ENCODE assay signal across 8 mouse cellular contexts in the genomic region with DNA sequence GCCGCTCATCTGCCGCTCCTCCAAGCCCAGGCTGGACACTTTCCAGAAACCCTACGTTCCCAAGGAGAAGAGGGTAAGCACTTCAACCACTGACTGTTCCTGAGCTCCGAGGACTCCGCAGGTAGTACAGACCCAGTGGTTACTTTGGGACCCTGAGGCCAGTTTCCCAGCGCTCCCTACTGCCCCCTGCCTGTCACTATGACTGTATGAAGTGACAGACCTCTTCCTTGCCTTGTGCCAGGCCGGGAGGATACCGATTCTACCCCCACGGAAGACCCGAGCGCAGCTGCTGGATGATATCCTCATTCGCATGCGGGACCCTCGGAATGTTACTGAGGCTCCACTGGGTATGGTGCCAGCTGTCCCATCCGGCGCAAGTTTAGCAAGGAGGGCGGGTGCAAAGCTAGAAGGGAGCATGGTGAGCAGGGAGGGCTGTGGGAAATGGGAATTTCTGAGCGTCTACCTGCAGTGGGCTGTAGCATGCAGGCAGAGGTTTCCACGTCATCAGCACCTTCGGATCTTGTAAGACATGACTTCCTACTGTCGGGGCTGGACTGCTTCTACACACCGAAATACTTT. TPM values are rescaled to one million over a fixed set of nuclear protein-coding genes. Genes with fewer than 3 reads are reported as not detected.
DNase-seq lines count a peak whose midpoint lies in the region; ATAC-seq and TF ChIP-seq lines count a peak whose summit lies in the region.

No protein-coding gene starts in this region.

- TF ChIP-seq EP300 in lung, postnatal 0 days (IDR thresholded peaks at IDR 0.05): no peak

- H3K9me3 ChIP-seq in embryonic facial prominence, embryonic 14.5 days (ENCODE audit: control insufficient read depth, low read length): no peaks in the 10 kb centered on the region
- H3K9me3 ChIP-seq in lung, postnatal 0 days (ENCODE audit: low read length): no peaks in the 10 kb centered on the region

- no peak overlapping the region for H3K27ac ChIP-seq in embryonic facial prominence, embryonic 14.5 days (replicated peaks; ENCODE audit: low read depth, low read length)
- H3K27ac ChIP-seq in lung, postnatal 0 days (ENCODE audit: low read length): no peak overlapping the region

- ATAC-seq in embryonic facial prominence, embryonic 14.5 days (ENCODE audit: low read depth): peak; percentile 60
- peak; percentile 50 for ATAC-seq in lung, postnatal 0 days
- no peak for ATAC-seq in activated CD4-positive, CD25-positive, alpha-beta regulatory T cell, adult 4 months

- peaks cover 9% of the 10 kb centered on the region for H3K36me3 ChIP-seq in embryonic facial prominence, embryonic 14.5 days (ENCODE audit: control insufficient read depth, insufficient read depth, low read length)
- no peaks in the 10 kb centered on the region for H3K36me3 ChIP-seq in lung, postnatal 0 days (ENCODE audit: insufficient read depth, low read length)

- H3K9ac ChIP-seq in embryonic facial prominence, embryonic 14.5 days (ENCODE audit: low read depth, low read length): peak overlapping the region; percentile 61
- H3K9ac ChIP-seq in lung, postnatal 0 days (replicated peaks; ENCODE audit: low read depth): 0 out of 2 replicates have a peak overlapping the region, but pooled peaks have one; percentile 23

- H3K27me3 ChIP-seq in embryonic facial prominence, embryonic 14.5 days (replicated peaks; ENCODE audit: control insufficient read depth, insufficient read depth, low read length): peaks cover 21% of the 10 kb centered on the region; the same call in 1 of the 2 replicates
- H3K27me3 ChIP-seq in lung, postnatal 0 days (replicated peaks; ENCODE audit: insufficient read depth, low read length): no peaks in the 10 kb centered on the region

- 4% methylated on average over 22 of the region's 22 CpGs for WGBS in embryonic facial prominence, embryonic 14.5 days
- WGBS in lung, postnatal 0 days: 4% methylated on average over 22 of the region's 22 CpGs

- peak; percentile 76 for TF ChIP-seq CTCF in lung, postnatal 0 days (IDR thresholded peaks at IDR 0.05)

- H3K4me3 ChIP-seq in embryonic facial prominence, embryonic 14.5 days (ENCODE audit: low read depth, low read length): peak overlapping the region; percentile 40
- H3K4me3 ChIP-seq in lung, postnatal 0 days (ENCODE audit: low read depth, low read length): peak overlapping the region; percentile 34

- peaks cover 12% of the 10 kb centered on the region; the same call in 1 of the 2 replicates for H3K4me1 ChIP-seq in embryonic facial prominence, embryonic 14.5 days (ENCODE audit: control insufficient read depth, insufficient read depth, low read length)
- H3K4me1 ChIP-seq in lung, postnatal 0 days (ENCODE audit: insufficient read depth, low read depth, low read length): peaks cover 17% of the 10 kb centered on the region; the same call in 1 of the 2 replicates

- DNase-seq in ES-CJ7 (ENCODE audit: low read depth, low spot score): peak; percentile 76
- DNase-seq in adrenal gland, postnatal 25 days: peak; percentile 59
- DNase-seq in embryonic facial prominence, embryonic 14.5 days (ENCODE audit: low spot score): peak; percentile 41
- DNase-seq in heart, postnatal 14 days: peak; percentile 46 to 61
- DNase-seq in kidney, postnatal 4 days: peak; percentile 77 to 81
- peak; percentile 53 for DNase-seq in lung, postnatal 0 days (ENCODE audit: low spot score)
- peak; percentile 76 for DNase-seq in retina, postnatal 1 day

- intact Hi-C loops in heart, postnatal 14 days (cut with DNase I): no loop called here

- peak overlapping the region; percentile 87 for H3K4me2 ChIP-seq in embryonic facial prominence, embryonic 14.5 days (ENCODE audit: low read depth, low read length)
- peak overlapping the region; percentile 83 for H3K4me2 ChIP-seq in lung, postnatal 0 days (replicated peaks; ENCODE audit: low read depth, low read length)

RNA-seq across cellular contexts. Expression of a gene that starts 53.6 kb away (rescaled TPM):
- 156 and 170 TPM in 2 replicates for total RNA-seq in adrenal gland, postnatal 25 days (2021)
- polyA plus RNA-seq in embryonic facial prominence, embryonic 14.5 days (2014; fragmentation: Nextera tagmentation; extraction: Ambion mirVana): 290 and 303 TPM in 2 replicates
- total RNA-seq in heart, postnatal 14 days (2021): 10 to 100 TPM; 44.1 to 53.6 TPM
- polyA plus RNA-seq in lung, postnatal 0 days (2015; fragmentation: Nextera tagmentation; extraction: Ambion mirVana): 318 and 342 TPM in 2 replicates
- 100 to 1,000 TPM; 511 to 516 TPM for polyA plus RNA-seq in activated CD4-positive, CD25-positive, alpha-beta regulatory T cell, adult 4 months (2017; shearing (Covaris generic))

RNA-seq across cellular contexts. Expression of a gene that starts 57.9 kb away (rescaled TPM):
- 2.9 and 6.4 TPM in 2 replicates for total RNA-seq in adrenal gland, postnatal 25 days (2021)
- polyA plus RNA-seq in embryonic facial prominence, embryonic 14.5 days (2014; fragmentation: Nextera tagmentation; extraction: Ambion mirVana): 0.42 and 0.55 TPM in 2 replicates
- total RNA-seq in heart, postnatal 14 days (2021): 1 to 10 TPM in 1 of 2 experiments, not detected in 1; 1.1 TPM
- 1.1 and 1.3 TPM in 2 replicates for polyA plus RNA-seq in lung, postnatal 0 days (2015; fragmentation: Nextera tagmentation; extraction: Ambion mirVana)
- polyA plus RNA-seq in activated CD4-positive, CD25-positive, alpha-beta regulatory T cell, adult 4 months (2017; shearing (Covaris generic)): under 1 TPM; 0.32 to 0.34 TPM
